Mouse (Mus musculus) T-helper 17 cell (primary cell): ENCODE measurements at regions not wholly inside any gene's neighbourhood (a gene's known extent, or its start where the extent isn't known, plus 50 kb on each side); places are given as distances from the start of the nearest gene placed in this dataset.

ENCODE experiments used
- in situ Hi-C, 2 experiments: fragments of 300-600 bp; cut with MboI, MseI; formaldehyde crosslinking; loops; 1 replicate in 1 of 2; 2 replicates in 1 of 2; pipeline ENCODE4 v1.15.1; 2025; ENCODE audit warnings: high pct_unique_total_duplicates in 2 of 2

DNA sequence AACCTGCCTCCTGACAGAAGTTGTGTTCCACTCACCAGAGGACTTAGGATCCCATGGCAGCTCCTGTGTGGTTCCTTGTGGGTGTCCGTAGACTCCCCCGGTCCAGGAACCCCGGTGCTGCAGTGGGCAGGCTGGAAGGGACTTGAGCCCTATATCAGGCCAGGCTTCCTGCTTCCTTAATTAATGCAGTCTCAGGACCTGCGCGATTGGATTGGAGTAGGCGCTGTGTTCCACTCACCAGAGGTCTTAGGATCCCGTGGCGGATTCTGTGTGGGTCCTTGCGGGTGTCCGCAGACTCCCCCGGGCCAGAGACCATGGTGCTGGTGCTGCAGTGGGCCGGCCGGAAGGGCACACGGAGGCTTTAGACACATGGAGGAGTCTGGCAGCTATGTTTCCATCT, 288.7 kb downstream of the Fut8 start:
- in situ Hi-C loops: loop anchor here in 1 of 2 experiments (25.0 kb wide), 1 partner anchor 539 kb away; no protein-coding TSS in a partner anchor

DNA sequence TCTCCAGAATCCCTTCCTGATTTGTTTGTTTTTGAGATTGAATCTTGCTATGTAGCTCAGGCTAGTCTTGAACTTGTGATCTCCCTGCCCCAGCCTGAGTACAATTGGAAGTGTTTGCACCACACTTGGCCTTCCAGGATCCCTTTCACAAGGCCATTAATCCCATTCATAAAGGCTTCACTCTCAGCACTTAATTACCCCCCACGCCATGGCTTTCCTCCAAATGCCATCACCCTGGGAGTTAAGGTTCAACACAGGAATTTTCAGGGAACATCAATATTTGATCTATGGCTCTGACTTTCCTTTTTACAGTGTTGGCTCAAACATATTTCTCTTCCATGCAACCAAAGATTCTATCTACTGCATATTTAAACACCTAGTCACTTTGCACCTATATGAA, 289.6 kb downstream of the Fut8 start:
- in situ Hi-C loops: loop anchor here in 1 of 2 experiments (25.0 kb wide), 1 partner anchor 540 kb away; no protein-coding TSS in a partner anchor

DNA sequence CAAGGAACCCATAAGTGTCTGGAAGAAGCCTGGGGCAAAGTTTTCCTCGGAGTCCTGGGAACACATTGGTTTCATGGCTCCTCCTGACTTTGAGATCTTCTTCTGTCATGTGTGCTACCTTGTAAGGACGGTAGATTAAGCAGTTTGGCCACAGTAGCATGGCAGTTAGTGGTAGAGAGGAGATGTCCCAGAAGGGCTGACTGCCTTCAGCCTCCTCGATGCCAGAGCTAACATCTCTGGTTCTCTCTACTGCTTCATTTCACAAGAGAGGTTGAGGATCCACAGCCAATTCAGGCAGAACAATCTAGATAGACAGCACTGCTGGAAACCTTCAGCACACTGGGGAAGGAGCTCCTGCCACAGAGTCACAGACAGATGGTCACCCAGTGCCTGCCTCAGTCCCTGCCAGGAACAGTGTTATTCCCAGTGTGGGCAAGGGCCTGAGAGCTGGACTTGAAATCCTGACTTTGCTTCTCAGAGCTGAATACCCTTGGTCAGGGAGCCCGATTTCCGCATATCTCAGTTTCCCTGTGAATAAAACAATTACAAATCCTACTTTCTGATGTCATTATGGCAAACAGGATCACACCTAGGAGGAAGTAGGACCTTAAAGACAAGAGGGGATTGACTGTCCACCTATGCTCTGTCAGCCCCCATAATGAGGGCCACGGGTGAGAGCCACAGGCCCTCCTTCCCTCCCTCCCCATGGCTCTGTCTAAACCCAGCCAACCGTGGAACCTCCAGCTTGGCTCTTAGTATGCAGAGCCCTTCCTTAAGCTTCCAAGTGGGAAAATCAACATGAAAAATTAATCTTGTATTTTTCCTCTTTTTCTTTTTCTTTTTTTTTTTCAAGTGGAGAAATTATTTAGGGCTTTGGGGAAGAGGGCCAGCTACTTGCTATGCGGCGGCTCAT, 290.3 kb downstream of the Fut8 start:
- in situ Hi-C loops: loop anchor here in 1 of 2 experiments (25.0 kb wide), 1 partner anchor 541 kb away; no protein-coding TSS in a partner anchor

DNA sequence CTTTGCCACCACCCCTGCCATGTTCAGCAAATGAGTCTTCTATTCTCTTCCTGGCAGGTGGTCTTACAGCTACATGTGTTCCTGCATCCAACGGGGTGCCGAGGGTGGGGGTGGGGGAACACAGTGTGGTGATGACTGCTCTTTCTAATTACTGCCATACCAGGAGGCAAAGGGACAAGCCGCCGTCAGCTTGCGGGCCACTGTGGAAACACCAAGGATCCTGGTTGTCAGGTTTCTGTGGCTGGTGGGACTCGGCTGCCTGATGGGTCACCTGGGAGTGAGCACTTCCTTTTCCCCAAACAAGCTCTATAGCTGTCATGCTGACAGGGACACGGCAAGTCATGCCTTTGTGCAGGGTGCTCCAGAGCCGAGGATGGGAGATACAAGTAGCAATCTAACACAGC, 290.9 kb downstream of the Fut8 start:
- in situ Hi-C loops: loop anchor here in 1 of 2 experiments (25.0 kb wide), 1 partner anchor 542 kb away; no protein-coding TSS in a partner anchor

DNA sequence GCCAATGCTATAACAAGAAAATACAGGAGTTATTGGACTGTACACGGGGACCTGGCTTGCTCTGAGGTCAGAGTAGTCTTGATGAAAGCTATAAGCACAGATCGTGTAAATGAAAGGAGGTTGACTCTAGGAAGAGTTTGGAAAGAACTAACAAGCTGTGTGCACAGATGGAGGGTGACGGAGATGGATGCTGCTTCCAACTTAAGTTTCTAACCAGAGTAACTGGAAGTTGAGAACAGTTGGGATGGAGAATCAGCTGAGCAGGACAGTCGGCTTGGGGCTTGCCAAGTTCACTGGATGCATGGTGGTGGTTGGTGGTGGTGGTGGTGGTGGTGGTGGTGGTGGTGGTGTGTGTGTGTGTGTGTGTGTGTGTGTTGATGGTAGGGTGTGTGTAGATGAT, 291.5 kb downstream of the Fut8 start:
- in situ Hi-C loops: loop anchor here in 1 of 2 experiments (25.0 kb wide), 1 partner anchor 542 kb away; no protein-coding TSS in a partner anchor

DNA sequence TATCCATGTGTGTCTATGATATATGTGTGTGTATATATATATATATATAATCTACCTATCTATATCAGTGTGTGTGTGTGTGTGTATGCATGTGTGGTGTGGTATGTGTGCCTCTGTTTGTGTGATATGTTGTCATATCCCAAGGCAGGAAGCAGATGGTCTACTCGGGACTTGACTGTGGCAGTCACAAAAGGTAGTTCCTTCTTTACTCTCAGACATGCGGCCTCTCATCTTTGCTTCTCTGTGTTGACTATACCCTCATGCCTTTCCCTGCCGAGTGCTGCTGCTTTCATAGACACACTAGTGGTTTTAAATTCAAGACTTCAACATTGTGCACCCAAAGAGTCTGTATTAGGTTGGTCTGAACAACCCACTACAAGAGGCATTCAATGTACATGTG, 292.0 kb downstream of the Fut8 start:
- in situ Hi-C loops: loop anchor here in 1 of 2 experiments (25.0 kb wide), 1 partner anchor 543 kb away; no protein-coding TSS in a partner anchor

DNA sequence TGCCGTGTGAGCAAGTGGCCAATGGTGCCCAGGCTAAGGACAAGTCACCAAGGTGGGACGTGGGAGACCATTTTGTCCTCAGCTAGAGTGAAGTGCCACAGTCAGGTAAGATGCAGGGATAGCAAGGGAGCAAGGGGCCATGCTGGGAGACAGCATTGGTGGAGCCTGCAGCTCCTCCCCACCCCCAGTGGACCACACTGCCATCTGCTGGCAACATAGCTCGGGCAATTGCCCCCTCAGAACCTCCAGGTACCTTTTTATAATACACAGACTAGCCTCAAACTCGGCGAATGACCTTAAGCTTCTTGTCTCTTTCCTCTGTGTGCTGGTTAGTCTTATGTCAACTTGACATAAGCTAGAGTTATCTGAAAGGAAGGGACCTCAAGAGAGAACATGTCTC, 293.4 kb downstream of the Fut8 start:
- in situ Hi-C loops: loop anchor here in 1 of 2 experiments (25.0 kb wide), 1 partner anchor 544 kb away; no protein-coding TSS in a partner anchor

DNA sequence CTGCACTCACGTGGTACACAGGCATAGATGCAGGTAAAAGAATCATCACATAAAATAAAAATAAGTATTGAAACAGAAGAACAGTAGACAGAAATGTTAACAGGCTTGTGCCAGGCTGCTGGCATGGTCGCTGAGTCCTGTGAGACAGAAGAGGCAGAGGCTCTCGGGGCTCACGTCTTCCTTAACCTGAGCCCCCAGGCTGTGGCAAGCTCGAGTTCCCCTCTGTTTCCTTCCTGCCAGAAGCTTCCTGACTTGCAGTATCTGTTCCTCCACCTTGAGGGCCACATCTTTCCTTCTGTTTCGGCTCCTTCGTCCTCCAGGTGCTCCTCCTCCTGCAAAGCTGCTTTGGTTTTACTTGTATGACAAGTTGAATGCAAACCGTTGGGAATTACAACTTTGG, 294.6 kb downstream of the Fut8 start:
- in situ Hi-C loops: loop anchor here in 1 of 2 experiments (25.0 kb wide), 1 partner anchor 545 kb away; no protein-coding TSS in a partner anchor

DNA sequence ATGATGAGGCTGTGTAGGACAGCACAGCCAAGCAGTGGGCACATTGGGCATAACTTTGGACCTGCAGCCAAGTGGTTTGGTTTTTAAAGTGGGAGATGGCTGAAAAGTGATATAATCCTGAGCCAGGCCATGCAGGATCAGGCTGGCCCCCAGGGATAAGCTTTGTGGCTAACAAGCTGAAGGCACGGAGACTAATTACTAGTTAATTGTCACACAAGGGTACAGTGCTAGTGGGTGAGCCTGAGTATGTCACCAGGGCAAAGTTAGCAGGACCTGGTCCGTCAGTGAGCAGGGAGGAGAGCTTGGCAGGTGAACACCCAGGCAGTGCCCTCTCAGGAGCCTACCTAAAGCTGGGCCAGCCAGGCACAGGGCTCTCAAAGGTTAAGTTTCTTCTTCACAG, 295.7 kb downstream of the Fut8 start:
- in situ Hi-C loops: loop anchor here in 1 of 2 experiments (25.0 kb wide), 1 partner anchor 546 kb away; no protein-coding TSS in a partner anchor

DNA sequence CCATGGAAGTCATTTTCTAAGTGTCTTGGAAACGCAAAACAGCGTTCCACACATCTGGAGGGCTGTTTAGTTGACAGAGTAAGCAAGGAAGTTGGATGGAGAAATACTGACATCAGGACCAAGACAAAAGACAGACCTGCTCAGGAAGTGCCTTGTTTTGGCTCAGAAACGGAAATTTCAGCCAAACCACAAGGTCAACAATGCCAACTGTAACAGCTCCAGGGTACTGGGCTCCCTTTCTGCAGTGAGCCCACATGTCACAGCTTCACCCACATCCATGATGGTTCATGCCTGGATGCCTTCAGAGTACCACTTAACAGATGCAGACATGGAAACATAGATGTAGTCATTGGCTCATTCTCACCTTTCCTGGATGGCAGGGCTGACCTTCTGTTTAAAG, 296.2 kb downstream of the Fut8 start:
- in situ Hi-C loops: loop anchor here in 1 of 2 experiments (25.0 kb wide), 1 partner anchor 547 kb away; no protein-coding TSS in a partner anchor

DNA sequence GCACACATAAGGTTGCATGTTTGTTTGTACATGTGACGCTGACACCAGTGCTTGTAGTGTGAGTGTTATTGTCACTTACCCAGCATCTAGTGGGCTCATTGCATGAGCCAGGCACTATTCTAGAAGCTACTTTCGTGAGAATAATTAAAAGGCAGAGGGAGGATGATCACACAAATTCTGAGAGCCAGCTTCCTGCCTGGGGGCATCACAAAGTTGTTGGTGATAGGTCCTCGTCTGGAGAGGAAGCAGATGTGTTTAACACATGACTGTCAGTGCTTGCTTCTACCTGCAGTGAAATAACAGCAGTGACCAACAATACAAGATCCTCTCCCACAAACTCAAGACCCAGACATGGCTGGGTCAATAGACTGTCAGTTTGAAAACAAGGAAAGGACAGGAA, 297.2 kb downstream of the Fut8 start:
- in situ Hi-C loops: loop anchor here in 1 of 2 experiments (25.0 kb wide), 1 partner anchor 548 kb away; no protein-coding TSS in a partner anchor

DNA sequence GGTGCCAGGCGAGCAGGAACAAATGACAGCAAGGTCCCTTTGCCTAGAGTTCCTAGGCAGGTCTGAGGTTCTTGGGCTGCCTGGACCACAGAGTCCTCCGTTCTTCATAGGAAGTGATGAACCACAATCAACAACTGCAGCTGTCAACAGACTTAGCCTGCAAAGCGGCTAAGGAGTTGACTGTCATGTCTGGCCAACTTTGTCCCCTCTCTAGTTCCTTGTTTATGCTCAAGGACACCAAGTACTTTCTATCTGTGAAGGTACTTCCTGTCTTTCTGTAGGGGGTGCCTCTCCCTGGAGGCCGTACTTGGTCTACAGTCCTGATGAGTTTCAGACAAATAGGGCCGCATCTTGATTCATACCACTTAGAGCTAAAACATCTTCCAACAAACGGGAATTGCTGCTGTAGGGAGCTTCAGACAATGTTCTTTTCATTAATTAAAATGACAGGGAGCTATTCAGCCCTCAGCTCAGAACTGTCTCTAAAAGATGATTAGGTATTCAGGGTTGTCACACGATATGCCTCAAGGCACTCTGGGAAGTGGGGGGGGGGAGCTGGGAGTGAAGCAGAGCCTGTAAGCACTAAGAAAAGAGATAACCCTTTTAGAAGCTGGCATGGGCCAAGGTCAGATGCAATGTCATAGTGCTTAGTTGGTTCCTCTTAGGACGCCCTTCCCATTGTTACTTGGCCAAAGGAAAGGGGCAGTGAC, 299.4 kb downstream of the Fut8 start:
- in situ Hi-C loops: loop anchor here in 1 of 2 experiments (25.0 kb wide), 1 partner anchor 550 kb away; no protein-coding TSS in a partner anchor

DNA sequence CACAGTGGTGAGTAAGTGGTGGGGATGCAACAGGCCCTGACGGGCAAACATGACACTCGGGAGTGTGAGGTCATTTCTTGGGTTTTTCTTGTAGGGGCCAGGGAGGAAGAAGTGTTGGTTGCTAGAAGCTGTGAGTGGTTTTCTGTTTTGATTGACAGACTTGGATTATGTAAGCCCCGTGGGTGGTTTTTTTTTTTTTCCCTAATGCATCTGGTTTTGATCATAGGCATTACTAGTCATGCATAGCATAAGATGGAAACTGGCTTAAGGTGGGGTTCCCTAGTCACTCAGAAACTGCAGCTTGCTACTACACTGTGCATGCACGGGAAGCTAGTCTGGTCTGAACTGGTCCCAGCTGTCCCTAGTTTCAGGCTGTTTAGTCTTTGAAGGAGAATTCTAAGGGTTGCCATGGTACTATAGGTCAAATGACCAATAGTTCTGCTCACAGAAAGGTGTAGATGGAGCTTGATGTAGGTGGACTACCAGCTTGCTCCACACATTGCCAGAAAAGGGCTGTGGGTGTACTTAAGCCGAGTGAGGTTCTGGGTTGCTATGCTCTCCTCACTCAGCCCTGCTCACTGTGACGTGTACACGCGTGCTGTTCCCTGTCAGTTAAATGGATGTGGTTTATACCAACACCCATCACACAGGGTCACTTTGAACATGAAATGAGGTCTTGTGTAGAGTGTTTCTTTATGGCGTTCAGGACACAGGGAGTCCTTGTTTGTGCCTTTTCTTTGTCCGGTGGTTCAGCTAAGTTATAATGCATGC, 301.9 kb downstream of the Fut8 start:
- in situ Hi-C loops: loop anchor here in 1 of 2 experiments (25.0 kb wide), 1 partner anchor 553 kb away; no protein-coding TSS in a partner anchor

DNA sequence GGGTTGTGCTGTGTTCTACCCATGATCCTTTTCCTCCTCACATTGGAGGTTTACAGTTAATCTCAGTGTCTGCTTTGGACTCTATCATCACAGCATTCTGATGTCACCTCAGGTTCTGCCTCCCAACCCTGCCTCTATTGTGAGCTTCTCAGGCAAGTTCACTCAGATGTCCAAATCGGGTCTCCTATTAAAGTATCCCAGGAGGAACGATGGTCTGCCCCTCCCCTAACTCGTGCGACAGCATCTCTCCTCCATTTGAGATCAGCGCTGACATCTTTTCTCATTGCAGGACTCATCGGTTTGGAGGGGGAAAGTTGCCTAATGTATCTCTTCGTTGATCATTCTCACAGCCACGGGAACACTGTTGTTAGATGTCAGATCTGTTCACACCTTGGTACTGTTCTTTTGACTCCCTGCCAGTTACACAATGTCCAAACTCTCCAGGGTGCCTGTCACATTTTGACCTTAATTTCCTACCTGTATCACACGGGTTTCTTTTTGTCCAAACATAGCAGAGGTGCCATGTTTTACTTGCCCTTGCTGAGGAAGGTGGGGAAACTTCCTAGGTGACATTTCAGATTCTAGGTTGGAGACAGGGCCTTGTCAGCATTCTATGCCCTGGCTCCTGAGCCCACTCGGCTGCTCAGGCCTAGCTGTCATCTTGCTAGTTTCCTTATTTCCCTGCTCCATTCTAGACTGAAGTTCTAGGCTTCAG, 303.3 kb downstream of the Fut8 start:
- in situ Hi-C loops: loop anchor here in 1 of 2 experiments (25.0 kb wide), 1 partner anchor 554 kb away; no protein-coding TSS in a partner anchor

DNA sequence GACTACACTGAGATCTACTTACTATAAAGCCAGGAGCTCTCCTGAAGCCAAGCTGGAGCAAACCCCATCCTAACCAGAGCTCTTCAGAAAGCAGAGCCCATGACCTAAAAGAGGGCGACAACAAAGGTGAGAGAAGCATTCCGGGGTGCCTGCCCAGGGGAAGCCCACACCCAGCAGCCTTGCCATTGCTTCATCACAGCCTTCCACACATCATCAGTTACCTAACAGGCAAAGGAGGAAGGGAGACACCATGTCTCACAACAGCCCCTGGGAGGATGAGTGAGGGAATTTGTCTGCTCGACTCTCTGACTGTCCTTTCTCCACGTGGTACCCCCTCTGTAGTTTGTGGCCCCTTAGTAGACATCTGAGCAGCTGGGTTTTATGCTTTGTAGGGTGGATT, 303.9 kb downstream of the Fut8 start:
- in situ Hi-C loops: loop anchor here in 1 of 2 experiments (25.0 kb wide), 1 partner anchor 555 kb away; no protein-coding TSS in a partner anchor

DNA sequence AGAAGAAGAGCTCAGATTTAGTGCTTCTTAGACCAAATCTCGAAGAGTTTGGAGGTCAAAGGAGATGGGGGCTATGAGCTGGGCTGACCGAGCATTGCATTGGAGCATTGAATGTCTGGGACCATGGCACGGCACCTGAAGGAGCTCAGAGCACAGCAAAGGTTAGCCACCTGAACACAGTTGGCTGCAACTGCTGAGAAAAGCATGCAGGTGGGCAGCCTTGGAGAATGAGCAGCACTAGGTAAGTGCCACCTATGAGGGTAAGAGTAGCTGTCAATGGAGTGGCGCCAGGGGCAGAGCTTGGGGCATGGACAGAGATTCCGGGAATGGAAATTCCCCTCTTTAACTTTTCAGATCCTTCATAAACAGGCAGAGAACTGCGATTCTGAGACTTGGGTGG, 305.7 kb downstream of the Fut8 start:
- in situ Hi-C loops: loop anchor here in 1 of 2 experiments (25.0 kb wide), 1 partner anchor 556 kb away; no protein-coding TSS in a partner anchor

DNA sequence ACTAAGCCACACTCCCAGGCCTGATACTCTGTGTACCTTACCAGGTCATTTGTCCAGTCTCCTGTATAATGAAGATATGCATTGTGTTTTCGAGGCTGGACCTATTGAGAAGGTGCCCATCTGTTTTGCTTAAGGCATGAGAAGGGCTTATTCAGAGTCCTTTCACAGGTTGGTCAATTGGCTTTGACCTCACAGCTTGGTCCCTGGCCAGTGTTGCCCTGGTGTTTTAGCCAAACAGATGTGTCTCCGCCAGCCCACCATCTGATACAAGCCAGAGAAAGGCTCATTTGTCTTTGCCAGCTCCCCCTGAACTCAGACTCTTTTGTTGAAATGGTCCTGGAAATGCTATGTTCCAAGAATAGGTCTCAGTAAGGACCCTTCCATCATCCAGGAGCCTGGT, 308.2 kb downstream of the Fut8 start:
- in situ Hi-C loops: loop anchor here in 1 of 2 experiments (25.0 kb wide), 1 partner anchor 559 kb away; no protein-coding TSS in a partner anchor

DNA sequence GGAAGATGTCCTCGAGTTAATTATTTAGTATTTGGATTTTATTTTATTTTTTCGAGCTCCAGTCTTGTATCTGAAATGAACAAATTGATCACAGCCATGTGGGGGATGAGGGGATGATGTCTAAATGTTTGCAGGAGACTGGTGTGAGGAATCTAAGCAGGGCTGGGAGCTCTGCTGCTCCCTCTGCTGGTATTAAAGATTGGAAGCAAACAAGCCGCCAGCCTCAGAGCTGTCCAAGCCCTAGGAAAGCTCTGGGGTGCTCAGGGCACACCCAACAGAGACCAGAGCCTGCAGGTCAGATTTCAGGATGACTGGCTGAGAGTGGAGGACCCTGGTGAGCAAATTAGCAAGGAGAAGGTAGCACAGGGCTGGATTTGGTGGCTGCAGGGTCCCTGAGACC, 330.4 kb downstream of the Fut8 start:
- in situ Hi-C loops: loop anchor here in 1 of 2 experiments (5.0 to 10.0 kb wide), 2 partner anchors 313 to 566 kb away; no protein-coding TSS in a partner anchor

DNA sequence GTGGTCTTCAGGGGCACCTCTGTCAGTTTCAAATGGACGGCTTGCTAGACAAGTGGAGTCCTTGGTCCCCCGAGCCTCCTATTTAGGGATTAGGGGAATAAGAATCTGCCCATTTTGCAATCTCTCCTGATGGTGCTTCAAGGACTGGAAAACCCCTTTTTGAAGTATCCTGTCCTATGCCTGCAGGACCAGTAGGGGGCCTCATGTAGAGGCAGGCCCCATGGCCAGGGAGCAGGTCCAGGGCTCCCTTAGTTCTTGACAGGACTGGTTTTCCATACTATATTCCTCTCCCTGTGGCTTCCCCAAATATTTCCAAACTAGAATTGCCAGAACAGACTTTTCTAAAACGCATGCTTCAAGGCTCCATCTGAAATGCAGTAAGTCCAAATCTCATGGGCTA, 332.6 kb downstream of the Fut8 start:
- in situ Hi-C loops: no loop called here

DNA sequence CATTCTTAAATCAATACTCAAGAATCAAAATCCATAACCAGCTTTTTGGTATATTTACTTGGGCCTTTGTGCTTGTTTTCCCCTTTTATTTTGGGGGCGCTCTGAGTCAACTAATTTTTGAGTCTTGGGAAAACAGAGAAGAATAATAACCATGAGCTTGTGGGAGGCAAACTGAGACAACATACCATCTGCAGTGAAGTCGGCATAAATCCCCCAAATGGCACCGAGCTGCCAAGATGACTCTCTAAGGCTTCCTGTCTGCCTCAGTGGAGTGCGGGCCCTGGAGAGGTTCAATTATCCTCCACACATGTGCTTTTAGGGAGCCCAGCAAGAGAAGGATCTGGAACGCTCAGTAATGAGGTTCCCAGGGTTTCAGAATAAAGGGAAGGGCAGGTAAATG, 333.1 kb downstream of the Fut8 start:
- in situ Hi-C loops: no loop called here
